Mouse (Mus musculus) midbrain, postnatal 0 days (tissue): ENCODE measurements around the gene Cdkl2. TPM values are rescaled to one million over a fixed set of nuclear protein-coding genes. Genes with fewer than 3 reads are reported as not detected.

Source experiments
- ATAC-seq: fragments of 200-750 bp; cut with Nextera tagmentation; 2 replicates; pipeline ENCODE4 v1.8.0; 2017; ENCODE audit warnings: moderate number of reproducible peaks, mild to moderate bottlenecking, moderate TSS enrichment, moderate library complexity; ENCODE audit not compliant: low FRiP score
- DNase-seq: peaks from one replicate; pipeline ENCODE4 v3.0.0-alpha.2; 2015; ENCODE audit warnings: low spot score
- H3K27ac ChIP-seq: fragments of 300-500 bp; sonication (generic); 2 replicates; pipeline ENCODE4 v1.5.1; 2014; ENCODE audit warnings: low read depth, mild to moderate bottlenecking, low read length, mixed read lengths
- H3K27me3 ChIP-seq: fragments of 300-500 bp; sonication (generic); 2 replicates; pipeline ENCODE4 v1.6.1; 2014; ENCODE audit warnings: low read length, control low read depth, mixed read lengths; ENCODE audit not compliant: insufficient read depth
- H3K36me3 ChIP-seq: fragments of 300-500 bp; sonication (generic); 2 replicates; pipeline ENCODE4 v1.6.1; 2014; ENCODE audit warnings: low read length, control low read depth, mixed read lengths; ENCODE audit not compliant: insufficient read depth
- H3K4me1 ChIP-seq: fragments of 300-500 bp; sonication (generic); 2 replicates; pipeline ENCODE4 v1.6.1; 2014; ENCODE audit warnings: mild to moderate bottlenecking, control low read depth, antibody characterized with exemption, low read length, mixed read lengths; ENCODE audit not compliant: insufficient read depth
- H3K4me2 ChIP-seq: fragments of 300-500 bp; sonication (generic); 2 replicates; pipeline ENCODE4 v1.6.1; 2014; ENCODE audit warnings: low read depth, mild to moderate bottlenecking, low read length, mixed read lengths; ENCODE audit not compliant: poor library complexity, severe bottlenecking
- H3K4me3 ChIP-seq: fragments of 300-500 bp; sonication (generic); 2 replicates; pipeline ENCODE4 v1.5.1; 2014; ENCODE audit warnings: low read depth, mild to moderate bottlenecking, low read length, moderate library complexity
- H3K9ac ChIP-seq: fragments of 300-500 bp; sonication (generic); replicated peaks from 2 replicates; pipeline ENCODE4 v1.6.1; 2014; ENCODE audit warnings: mild to moderate bottlenecking, low read length, moderate library complexity, mixed read lengths; ENCODE audit not compliant: poor library complexity, severe bottlenecking
- H3K9me3 ChIP-seq: fragments of 300-500 bp; sonication (generic); 2 replicates; pipeline ENCODE4 v1.6.1; 2016; ENCODE audit warnings: low read length, control low read depth
- CTCF ChIP-seq: IDR thresholded peaks from 2 replicates; pipeline ENCODE4 v1.5.1; 2016; ENCODE audit warnings: antibody characterized with exemption, mild to moderate bottlenecking
- WGBS: fragments of 180-500 bp; shearing (Covaris S2); extraction: QIAGEN DNeasy Blood & Tissue Kit; methylation state at CpG from one replicate; pipeline ENCODE4 v1.1.7; 2014; 5-methylcytosine and 5-hydroxymethylcytosine counted together
- polyA plus RNA-seq: library from polyadenylated mRNA; unstranded; fragments of >200 nt; fragmentation: Nextera tagmentation; extraction: Ambion mirVana; gene quantifications from 2 replicates; pipeline ENCODE4 v1.2.1, GENCODE M21; 2015
- total RNA-seq: library from RNA; depleted of rRNA; stranded (reverse); fragments of >200 nt; gene quantifications from 2 replicates; pipeline ENCODE4 v1.2.3, GENCODE M21; 2014; rRNA removed

Gene Cdkl2
- total and polyA plus RNA-seq, 2 experiments from 2014 or later: 20.3 to 33.8 TPM

DNA sequence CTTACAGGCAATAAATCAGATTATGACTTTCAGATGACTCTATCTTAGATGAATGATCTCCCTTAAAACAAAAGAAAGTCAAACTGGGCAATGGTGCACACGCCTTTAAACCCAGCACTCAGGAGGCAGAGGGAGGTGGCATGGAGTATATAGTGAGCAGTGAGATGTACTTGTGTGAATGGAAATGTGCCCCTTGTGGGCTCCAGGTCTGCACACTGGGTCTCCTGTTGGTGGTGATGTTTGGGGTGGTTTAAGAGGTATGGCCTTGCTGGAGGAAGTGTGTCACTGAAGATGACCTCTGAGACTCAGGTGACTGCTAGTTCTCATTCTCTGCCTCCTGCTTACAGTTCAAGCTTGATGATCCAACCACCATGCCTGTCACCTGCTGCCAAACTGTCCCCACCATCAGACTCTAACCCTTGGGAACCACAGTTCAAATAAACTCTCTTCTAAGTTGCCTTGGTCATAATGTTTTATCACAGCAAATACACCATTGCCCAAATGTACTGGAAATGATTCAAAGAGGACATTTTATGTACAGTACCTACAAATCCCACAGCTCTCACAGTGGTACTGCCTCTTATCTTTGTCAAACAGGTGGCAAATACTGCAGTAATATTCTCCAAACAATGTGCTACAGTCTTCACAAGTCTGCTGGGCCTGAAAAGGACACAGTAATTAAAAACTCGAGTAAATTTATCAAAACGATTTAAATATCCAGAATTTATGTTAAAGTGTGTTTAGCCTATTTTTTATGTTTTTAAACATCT, 86.5 kb downstream of the Cdkl2 start:
- H3K9ac ChIP-seq: no peak overlapping the region
- no peaks in the 10 kb centered on the region for H3K27me3 ChIP-seq
- 87% methylated on average over 3 of the region's 3 CpGs for WGBS
- TF ChIP-seq CTCF: no peak
- ATAC-seq (no peak), DNase-seq (no peak)
- H3K4me3 ChIP-seq: no peak overlapping the region
- peaks cover 6% of the 10 kb centered on the region; the same call in 1 of the 2 replicates for H3K4me1 ChIP-seq
- no peak overlapping the region for H3K4me2 ChIP-seq
- peaks cover 20% of the 10 kb centered on the region for H3K36me3 ChIP-seq
- no peak overlapping the region for H3K27ac ChIP-seq
- no peaks in the 10 kb centered on the region for H3K9me3 ChIP-seq

Other genes starting within 250 kb of the Cdkl2 start
- 36.2 and 42.7 TPM in 2 replicates for gene Rchy1, start 80.8 kb downstream of the Cdkl2 start, total RNA-seq
- 66.8 and 67.5 TPM in 2 replicates for gene Rchy1, start 80.8 kb downstream of the Cdkl2 start, polyA plus RNA-seq
- 0.38 and 0.55 TPM in 2 replicates for gene Odaph, start 56.4 kb downstream of the Cdkl2 start, total RNA-seq
- 0.35 and 0.38 TPM in 2 replicates for gene Odaph, start 56.4 kb downstream of the Cdkl2 start, polyA plus RNA-seq
- 167 and 221 TPM in 2 replicates for gene G3bp2, start 39.8 kb upstream of the Cdkl2 start, total RNA-seq
- 280 and 303 TPM in 2 replicates for gene G3bp2, start 39.8 kb upstream of the Cdkl2 start, polyA plus RNA-seq
- gene Uso1, start 94.1 kb upstream of the Cdkl2 start, total RNA-seq: 22.4 and 23.6 TPM in 2 replicates
- gene Uso1, start 94.1 kb upstream of the Cdkl2 start, polyA plus RNA-seq: 25.9 and 27.0 TPM in 2 replicates
- gene U90926, start 171.5 kb upstream of the Cdkl2 start, total RNA-seq: not detected in 2 replicates
- gene U90926, start 171.5 kb upstream of the Cdkl2 start, polyA plus RNA-seq: not detected in 2 replicates
- 0.60 and 2.3 TPM in 2 replicates for gene Ppef2, start 212.4 kb upstream of the Cdkl2 start, total RNA-seq
- 0.47 and 0.66 TPM in 2 replicates for gene Ppef2, start 212.4 kb upstream of the Cdkl2 start, polyA plus RNA-seq
- 23.5 and 28.7 TPM in 2 replicates for gene Naaa, start 234.3 kb upstream of the Cdkl2 start, total RNA-seq
- gene Naaa, start 234.3 kb upstream of the Cdkl2 start, polyA plus RNA-seq: 20.0 and 23.1 TPM in 2 replicates